Mouse (Mus musculus): ENCODE measurements around the gene Mettl8.

Gene Mettl8

GRCm38 (mm10) chr2:71055300-71056114 is at the start of gene Mettl8, which contains the start of gene Dcaf17:
Mettl8 (minus strand) TSS chr2:71055583.
Dcaf17 (plus strand) TSS chr2:71055328.
- peak; percentile 86 for DNase-seq (ENCODE audit: low read depth)

GRCm38 (mm10) chr2:71104696-71105095 is 49.3 kb upstream of the Mettl8 start:
- DNase-seq (ENCODE audit: low read depth), result no peak

- DNase-seq (ENCODE audit: low read depth), result no peak
Measured at GRCm38 (mm10) chr2:71103292-71103680, 47.9 kb upstream of the Mettl8 start.

GRCm38 (mm10) chr2:71102621-71103291 is 47.4 kb upstream of the Mettl8 start:
- no peak for DNase-seq (ENCODE audit: low read depth)

GRCm38 (mm10) chr2:71096170-71096569 is 40.8 kb upstream of the Mettl8 start:
- DNase-seq (ENCODE audit: low read depth), result no peak

- no peak for DNase-seq (ENCODE audit: low read depth)
Measured at GRCm38 (mm10) chr2:71090660-71091445, 35.5 kb upstream of the Mettl8 start.

GRCm38 (mm10) chr2:71089766-71090165 is 34.4 kb upstream of the Mettl8 start:
- DNase-seq (ENCODE audit: low read depth), result no peak

GRCm38 (mm10) chr2:71083454-71084193 is 28.2 kb upstream of the Mettl8 start:
- DNase-seq (ENCODE audit: low read depth), result no peak

- no peak for DNase-seq (ENCODE audit: low read depth)
Measured at GRCm38 (mm10) chr2:71082416-71082815, 27.0 kb upstream of the Mettl8 start.

GRCm38 (mm10) chr2:71073828-71074227 is 18.4 kb upstream of the Mettl8 start:
- no peak for DNase-seq (ENCODE audit: low read depth)

- no peak for DNase-seq (ENCODE audit: low read depth)
Measured at GRCm38 (mm10) chr2:71073330-71073729, 17.9 kb upstream of the Mettl8 start.

GRCm38 (mm10) chr2:71071601-71072000 is 16.2 kb upstream of the Mettl8 start:
- DNase-seq (ENCODE audit: low read depth), result no peak

GRCm38 (mm10) chr2:71056115-71056835 is 892 bp upstream of the Mettl8 start:
- no peak for DNase-seq (ENCODE audit: low read depth)

GRCm38 (mm10) chr2:71054716-71055115 is 667 bp downstream of the Mettl8 start:
- no peak for DNase-seq (ENCODE audit: low read depth)

- no peak for DNase-seq (ENCODE audit: low read depth)
Measured at GRCm38 (mm10) chr2:71050511-71050910, 4.9 kb downstream of the Mettl8 start.

GRCm38 (mm10) chr2:71048896-71049295 is 6.5 kb downstream of the Mettl8 start:
- no peak for DNase-seq (ENCODE audit: low read depth)

- DNase-seq (ENCODE audit: low read depth), result no peak
Measured at GRCm38 (mm10) chr2:71046751-71047320, 8.5 kb downstream of the Mettl8 start.

GRCm38 (mm10) chr2:71046151-71046550 is 9.2 kb downstream of the Mettl8 start:
- DNase-seq (ENCODE audit: low read depth), result no peak

GRCm38 (mm10) chr2:71039522-71040121 is 15.8 kb downstream of the Mettl8 start:
- DNase-seq (ENCODE audit: low read depth), result peak; percentile 43

GRCm38 (mm10) chr2:71037447-71037846 is 17.9 kb downstream of the Mettl8 start:
- no peak for DNase-seq (ENCODE audit: low read depth)
